Mouse (Mus musculus) right cerebral cortex, postnatal 14 days (tissue): ENCODE measurements at regions not wholly inside any gene's neighbourhood (a gene's known extent, or its start where the extent isn't known, plus 50 kb on each side); places are given as distances from the start of the nearest gene placed in this dataset.
A peak's percentile ranks its signal among the peaks of the same experiment; 100 is the strongest.
"Not testable (repeated sequence)": the region's sequence is repeated elsewhere in the genome, so short reads cannot be mapped to it uniquely, and the experiment has no call there.

Experiments
- DNase-seq: peaks from one replicate; pipeline ENCODE4 v3.0.0; 2022

DNA sequence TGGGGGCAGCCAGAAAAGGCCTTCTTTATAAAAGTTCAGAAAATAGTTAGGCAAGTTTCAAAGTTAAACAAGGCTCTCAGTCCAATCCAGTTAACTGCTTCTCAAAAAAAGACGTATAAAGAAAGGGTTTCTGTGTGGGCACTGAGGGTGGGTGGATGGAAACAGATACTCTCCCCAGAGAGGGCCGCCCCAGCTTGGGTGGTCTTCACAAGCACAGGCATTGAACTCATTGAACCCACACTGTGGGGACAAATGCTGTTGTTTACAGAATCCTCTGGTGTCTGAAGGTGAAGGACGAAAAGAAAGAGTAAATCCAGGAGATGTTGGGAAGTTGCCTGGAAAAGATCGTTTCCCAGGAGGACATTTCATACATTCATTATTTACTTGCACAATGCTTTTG lies 253.9 kb downstream of the Trib2 start:
- DNase-seq = no peak

DNA sequence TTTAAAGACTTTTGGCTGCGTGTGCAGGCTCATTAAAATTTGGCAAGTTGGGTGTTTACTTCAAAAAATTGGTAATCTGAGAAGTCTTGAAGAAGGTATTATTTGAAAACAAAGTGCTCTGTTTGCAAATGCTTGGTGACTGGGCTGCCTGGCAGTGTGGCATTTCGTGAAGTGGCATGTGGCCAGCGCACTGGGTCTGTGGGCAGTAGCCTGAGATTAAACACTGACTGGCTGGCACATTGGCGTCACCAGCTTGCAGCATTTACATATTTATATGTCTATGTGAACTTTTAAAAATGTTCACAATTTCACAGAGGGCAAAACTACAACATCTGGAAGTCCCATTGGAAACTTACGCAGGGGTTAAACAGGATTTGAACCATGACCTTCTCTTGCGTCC lies 261.3 kb downstream of the Trib2 start:
- DNase-seq = peak; percentile 39

DNA sequence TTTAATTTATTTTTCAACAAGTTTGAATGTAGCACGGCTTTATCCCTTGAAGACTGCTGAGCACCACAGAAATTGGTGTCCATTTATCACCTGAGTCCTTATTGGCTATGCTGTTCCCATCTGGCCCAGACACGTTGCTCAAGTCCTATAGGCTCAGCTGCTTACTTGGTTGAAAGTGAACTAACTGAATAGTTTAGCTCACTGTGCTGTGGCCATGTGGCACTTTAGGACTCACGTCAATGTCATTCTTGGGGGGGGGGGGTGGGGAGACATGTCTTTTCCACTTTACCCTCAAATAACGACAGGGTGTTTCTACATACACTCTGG lies 263.1 kb downstream of the Trib2 start:
- no peak for DNase-seq

DNA sequence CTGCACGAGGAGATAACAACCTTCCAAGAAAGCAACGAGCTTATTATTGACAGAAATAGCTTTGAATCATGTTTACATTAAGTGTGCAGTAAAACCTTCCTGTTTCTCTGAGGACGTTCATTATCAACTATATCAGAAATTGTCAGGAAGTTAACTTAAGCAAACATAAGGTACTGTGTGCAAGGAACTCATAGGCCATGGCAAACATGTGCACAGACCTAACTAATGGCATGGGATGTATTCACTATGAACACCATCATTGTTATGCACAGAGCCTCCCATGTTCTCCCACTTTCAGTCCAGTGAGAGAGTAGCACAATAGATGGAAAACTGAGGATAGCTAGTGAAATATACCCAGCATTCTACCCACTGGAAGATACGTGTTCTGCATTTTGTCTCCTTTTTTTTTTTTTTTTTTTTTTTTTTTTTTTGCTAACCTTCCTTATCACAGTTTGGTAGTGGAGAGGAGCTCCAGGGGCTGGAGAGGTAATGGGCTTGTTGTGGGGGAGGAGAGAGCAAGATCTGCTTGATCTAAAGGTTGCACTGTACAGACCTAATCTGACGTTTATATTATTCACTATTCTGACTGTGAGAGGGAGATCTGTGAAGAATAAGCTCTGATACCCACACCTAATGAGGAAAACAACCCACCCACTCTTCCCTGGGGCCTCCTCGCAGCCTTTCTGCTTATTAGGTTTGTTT lies 263.6 kb downstream of the Trib2 start:
- no peak for DNase-seq

DNA sequence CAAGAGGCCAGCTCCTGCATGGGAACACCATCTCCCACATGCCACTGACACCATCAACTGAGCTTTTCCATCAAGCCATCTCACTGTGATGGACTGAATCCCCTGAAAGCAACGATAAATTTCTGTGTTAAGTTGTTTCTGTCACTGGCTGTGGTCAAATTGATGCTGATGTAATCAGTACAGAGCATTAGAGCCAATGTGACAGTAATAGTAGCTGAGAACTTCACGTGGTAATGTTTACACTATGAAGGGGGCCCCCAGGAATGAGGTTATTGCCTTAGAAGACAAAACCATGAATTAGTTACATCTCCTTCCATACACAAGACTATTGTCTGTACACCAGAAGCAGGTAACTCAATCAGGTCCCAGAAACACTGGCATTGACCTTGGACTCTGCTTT lies 264.5 kb downstream of the Trib2 start:
- DNase-seq = no peak

DNA sequence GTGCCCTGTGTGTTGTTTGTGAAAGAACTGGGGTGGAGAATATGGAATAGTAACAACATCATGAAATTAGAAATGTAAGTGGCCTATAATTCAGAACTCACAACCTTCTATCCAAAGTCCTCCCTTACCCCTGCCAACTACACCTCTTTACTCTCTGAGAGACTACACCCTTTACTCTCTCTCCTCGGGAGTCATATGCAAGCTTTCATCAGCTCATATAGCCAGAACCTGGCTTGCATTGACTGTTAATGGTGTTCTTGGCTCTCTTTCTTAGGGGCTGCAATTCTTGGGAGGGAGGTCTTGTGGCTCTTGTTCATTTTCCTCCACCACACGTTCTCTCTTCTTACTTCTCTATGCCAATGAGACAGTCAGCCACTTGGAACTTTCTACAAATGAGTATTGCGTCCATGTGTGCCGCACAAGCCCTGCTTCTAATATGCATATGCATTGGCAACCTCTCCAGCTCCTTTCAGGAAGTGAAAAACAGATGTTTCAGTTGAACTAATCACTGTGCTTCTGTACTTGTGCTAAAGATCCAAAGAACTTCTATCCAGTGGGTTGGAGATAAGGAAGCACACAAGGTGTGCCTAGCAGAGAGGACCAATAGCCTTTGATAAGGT lies 265.3 kb downstream of the Trib2 start:
- no peak for DNase-seq

DNA sequence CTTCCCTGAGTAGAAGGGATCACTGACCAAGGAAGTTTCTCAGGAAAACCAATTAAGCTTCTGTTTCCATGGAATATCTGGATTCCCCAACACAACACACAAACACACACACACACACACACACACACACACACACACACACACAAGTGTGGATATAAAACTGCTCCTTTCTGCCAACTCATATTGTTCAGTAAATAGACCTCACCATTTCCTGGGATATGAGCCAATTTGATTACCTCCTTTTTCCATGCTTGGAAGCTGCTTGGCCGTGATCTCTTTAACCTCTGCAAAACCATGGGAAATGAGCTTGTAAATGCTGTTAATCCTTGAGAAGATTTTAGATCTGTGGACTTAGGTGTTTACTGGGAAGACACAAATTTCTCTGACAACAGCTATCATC lies 272.4 kb downstream of the Trib2 start:
- DNase-seq = no peak

DNA sequence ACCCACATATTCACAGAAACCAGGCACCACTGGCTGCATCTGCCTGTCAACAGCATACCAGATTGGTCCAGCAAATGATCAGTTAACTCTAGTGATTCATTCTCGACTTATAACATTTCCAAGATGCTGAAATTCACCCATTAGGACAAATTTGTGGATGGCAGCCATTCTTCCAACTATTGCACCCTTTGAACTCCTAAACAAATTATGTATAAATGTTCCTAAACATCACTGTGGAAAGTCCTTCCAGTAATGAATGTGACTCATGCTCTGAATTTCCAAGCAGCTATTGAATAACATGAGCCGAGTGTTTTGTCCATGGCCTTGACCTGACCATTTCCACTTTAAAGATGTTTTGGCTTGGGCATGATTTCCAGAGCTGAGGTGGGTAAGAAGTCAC lies 274.2 kb downstream of the Trib2 start:
- DNase-seq = no peak

DNA sequence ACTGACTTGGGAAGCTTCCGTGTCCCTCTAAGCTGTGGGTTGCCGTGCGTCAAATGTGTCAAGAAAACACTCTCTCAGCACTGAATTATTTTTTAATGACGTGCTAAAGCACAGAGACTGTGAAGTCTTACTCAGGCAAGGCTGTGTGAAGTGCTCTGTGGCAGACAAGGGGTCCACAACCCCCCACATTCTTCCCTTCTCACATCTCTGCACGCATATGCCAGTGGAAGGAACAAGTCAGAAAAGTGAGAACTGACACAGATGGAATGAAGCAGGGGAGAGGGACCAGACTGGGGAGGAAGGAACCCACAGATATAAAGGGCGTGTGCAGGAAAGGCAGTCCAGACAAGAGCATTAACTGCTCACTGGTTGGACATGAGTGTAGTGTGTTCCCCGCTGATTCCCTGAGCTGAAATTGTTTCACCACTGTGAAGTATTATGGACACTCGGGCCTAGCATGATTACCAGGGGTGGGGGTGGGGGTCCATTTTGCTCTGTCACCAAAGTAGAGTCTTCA lies 279.8 kb downstream of the Trib2 start:
- DNase-seq = no peak

DNA sequence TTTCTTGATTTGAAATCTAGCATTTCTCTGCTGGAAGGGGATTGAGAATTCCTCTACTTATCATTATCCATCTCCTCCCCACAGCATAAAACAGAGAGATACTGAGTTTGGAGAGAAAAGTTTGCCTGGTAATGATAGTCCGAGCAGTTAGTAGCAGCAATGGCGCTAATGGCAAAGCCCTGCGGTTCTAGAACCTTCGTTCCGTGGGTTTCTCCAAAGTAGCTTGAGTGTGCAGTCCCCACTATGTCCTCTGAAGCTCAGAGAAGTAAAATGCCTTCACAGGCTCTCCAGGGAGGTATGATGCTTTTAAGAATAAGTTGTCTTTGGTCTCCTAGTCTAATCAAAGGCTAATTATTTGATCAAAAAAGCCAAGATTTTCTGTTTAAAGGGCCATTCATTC lies 280.5 kb downstream of the Trib2 start:
- no peak for DNase-seq

DNA sequence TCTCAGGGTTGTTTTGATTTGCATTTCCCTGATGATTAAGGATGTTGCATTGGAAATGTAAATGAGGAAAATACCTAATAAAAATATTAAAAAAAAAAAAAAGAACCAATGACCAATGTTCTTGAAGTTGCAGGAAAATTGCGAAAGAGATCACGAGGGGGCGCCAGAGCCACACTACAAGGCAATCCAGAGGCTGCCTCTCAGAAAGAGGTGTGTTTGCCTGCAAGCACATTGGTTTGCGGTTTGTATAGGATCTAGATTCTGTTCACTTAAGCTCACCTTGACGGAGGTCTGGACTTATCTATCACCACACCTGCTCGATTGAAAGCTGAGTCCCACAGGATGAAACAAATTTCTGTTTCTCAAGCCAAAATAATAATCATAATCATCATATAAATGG lies 280.9 kb downstream of the Trib2 start:
- peak; percentile 86 for DNase-seq

DNA sequence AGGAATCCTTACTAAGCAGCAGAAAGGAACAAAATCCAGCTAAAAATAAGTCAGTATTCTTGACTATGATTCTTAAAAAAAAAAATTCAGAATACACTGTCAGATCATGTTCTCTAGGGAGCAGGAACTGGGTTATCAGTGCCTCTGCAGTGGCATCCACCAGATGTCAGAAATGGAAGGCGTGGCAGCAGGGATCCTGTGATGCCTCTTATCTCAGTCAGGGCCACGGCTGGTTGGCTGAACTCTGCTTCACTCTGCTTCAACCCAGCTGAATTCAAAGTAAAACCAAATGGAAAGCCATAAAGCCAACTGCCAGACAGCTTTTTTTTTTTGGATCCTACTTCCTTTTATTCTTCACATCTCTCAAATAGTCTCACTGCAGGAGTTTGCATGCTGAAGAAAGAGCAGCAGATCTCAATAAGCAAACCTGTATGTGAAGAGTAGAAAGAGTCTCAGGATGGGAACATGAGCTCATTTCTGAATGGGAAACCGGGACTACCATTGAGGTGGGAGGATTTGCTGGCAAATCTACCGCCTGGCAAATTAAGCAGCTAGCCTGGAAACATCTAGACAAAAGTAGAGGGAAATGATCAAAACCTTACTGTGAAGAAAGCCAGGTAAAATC lies 295.8 kb downstream of the Trib2 start:
- DNase-seq = no peak

DNA sequence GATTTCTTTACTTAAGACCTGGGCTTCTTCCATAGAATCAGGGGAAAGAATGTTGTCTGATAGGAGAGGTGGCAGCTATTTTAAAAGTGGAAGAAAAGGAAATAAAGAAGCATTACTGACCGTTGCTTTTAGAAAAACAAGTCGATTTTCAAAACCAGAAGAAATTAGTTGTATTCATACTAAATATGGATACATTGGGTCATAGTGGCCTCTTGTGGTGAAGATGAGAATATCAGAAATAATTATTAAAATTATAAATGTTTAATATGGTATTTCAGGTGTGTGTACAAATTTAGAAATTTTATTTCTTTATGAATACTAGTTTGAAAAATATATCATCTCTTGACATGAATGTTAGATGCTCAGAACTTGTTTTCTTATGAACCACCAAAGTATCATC lies 304.7 kb downstream of the Trib2 start:
- no peak for DNase-seq

DNA sequence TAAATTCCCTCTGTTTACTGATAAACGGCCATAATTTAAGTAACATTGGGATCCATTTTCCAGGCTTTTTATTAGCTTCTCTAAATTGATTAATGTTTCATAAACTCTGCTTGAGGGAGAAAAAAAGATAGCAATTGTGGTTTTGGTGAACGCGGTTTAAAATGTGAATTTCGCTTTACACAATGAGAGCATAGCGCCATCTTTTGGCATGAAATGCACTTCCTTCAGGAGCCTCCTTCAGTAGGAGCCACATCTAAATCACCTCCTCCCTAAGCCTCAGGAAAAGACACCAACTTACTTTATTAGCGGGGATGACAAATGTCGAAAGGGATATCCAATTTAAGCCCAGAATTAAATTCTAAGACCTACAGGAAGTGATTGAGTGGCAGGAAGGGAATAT lies 309.1 kb downstream of the Trib2 start:
- DNase-seq = peak; percentile 14

DNA sequence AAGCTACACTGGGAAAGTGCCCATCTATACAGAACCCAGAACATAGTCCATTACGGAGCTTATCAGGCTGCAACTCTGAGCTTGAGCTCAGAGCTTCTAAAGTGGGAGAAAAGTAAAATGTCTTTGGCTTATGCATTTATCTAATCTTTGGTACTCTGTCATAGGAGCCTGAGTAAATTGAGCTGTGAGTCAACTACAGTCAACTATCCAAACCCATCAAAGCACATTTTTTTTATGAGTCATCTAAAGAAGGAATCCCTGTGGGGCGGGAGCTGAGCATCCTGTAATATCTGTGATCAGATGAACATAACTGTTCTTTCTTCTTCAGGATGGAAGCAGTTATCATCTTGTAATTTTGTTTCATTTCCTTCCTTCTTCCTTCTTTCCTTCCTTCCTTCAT lies 323.1 kb downstream of the Trib2 start:
- DNase-seq = no peak

DNA sequence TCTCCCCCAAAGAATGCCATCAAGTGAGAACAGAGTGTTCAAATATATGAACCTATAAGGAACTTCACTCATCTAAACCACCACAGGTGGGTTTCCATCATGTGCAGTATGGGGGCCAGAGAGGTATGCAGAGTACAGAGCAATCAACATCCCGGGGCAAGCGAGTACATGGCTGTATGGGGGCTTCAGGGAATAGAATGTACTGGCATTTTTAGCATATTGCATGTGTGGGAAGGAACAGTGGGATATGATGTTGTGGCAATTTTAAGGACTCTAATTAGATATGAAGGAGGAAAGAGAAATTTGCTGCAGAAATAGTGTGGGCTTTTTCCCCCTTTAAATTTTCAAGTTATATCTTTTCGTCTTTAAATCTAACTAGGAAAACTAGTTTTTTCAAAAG lies 344.0 kb downstream of the Trib2 start:
- DNase-seq = no peak

DNA sequence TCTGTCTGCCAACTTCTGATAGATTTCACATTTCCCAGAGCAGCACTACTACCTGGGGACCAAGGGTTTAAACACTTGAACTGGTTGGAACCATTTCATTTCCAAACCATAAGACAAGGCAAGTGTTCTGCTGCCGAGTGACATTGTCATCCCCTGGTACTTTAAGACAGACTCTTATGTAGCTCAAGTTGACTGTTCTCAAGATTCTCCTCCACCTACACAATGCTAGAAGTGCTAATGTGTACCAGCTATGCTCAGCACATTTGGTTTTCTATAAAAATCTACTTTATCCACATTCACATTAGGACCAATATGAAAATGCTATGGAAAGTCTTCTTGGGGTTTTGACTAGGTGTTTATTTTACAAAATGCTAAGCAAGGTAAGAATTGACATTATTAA lies 357.3 kb downstream of the Trib2 start:
- no peak for DNase-seq

DNA sequence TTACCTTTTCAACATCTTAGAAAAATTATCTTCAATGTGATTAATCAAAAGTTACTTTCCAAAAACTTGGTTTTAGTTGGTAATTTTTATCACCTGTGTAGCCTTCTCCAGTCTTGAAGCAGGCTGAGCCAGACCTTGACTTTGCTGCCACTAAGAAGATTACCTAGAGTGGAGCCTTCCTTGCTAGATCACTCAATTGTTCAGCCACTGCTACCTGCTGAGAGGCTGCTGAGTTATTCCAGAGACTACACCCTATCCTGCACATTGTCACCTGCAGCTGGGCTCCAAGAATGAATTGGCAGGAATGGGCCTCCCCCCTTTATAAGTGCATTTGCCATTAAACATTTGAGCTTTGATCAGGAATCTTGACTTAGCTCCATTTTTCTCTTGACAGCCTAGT lies 360.4 kb downstream of the Trib2 start:
- DNase-seq = not testable (repeated sequence)

DNA sequence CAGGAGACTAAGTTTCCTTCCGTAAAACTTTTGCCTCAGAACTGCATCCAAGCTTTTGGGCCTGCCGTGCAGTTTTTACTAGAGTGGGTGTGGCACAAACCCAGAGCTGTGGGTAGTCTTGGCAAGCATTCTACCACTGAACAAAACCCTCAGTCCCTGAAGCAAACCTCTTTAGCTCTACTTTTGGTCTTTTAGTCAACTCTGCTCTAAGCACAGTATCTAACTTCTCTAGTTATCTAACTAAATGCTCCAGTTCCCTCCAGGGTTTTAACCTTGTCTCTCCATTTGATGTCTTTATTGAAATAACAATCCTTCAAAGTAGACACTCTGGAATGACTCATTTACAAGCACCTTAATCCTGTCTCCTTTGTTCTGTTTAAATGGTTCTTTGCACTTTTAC lies 361.0 kb downstream of the Trib2 start:
- DNase-seq = no peak

DNA sequence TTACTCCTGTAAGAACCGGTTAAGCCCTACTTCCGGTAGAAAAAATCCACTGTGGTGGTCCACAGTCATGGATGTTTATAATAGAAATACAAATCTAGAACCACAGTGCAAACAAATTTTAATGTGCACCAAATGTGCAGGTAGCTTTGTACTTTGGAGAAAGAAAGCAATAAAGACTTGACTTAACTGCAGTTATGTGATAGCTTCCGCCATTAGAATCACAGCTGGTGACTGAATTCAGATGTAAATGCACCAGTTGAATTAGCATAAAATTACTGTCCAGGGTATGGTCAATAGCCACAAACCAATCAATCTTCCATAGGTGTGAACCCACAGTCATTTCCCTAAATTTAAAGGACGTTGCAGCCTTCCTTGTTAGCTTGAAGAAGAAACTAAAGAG lies 367.2 kb downstream of the Trib2 start:
- DNase-seq = no peak

DNA sequence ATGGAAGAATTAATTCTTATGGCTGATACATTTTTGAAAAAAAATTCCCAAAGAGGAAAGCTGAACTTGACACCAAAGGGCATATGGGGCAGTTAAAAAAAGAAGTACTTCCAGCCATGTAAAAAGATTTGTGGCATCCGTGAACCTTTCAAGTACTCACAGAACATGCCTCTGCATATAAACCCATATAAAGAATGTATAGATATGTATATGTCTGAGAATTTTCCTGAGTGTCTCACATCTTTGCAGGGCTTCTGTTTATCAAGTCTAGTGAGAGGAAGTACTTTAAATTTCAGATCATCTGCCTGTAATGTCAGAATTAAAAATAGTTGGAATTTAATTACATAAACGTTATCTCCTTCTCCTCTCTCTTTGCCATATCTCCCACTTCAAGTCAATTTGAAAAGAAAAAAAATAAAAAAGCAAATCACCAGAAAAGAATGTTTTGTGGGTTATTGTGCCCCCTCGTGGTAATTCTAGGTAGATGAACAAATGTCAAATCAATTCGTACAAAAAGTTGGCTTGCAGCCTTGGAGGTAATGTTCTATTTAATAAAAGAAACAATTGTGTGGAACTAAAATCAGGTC lies 400.4 kb downstream of the Trib2 start:
- peak; percentile 8 for DNase-seq

DNA sequence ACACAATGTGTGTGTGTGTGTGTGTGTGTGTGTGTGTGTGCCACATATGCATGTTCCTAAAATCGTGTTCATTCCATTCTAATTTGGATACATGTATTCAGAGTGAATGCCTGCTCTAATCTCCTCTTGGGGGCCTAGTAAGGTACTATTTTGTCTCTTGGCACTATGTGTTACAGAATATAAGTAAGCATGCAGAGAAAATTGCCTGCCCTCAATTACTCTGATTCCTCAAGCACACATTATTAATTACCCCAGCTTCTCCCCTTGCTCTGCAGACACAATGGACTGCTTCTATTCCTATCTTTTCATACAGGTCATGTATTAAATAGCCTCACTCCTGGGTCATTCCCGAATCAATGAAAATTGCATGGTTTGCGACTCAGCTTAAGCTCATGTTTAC lies 406.3 kb downstream of the Trib2 start:
- DNase-seq = no peak

DNA sequence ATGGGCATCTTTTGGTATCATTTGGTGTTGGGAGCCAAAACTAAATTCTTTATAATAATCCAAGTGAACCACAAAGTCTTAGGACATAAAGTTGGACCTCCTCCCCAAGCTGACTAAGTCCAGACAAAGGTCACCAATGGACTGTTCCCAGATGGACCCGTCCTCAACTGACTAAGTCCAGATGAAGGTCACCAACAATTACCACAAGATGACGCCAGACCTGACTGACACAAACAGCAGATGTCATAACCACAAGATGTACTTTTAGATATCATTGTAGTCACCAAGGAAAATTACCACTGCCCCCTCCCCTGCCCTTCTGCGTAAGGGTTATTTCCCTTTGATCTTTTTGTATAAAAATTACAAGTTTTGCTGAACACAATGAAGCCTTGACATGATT lies 409.1 kb downstream of the Trib2 start:
- DNase-seq = not testable (repeated sequence)

DNA sequence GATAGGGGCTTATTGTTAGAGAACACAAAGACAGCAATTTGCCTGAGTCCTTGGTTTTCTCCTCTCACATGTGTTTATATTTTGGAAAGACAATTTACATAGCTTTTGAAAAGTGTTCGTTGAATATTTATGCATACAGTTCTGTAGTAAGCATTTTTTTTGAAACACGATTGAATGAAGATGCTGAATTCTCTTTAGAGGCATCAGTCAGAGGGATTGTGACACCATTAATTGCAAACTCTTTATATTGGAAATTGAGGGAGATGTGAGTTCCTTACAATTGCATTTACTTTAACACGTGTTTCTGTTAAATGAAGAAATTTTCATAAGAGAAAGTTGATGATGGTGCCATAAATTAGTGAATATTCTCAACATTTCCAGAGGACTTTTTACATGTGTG lies 424.1 kb downstream of the Trib2 start:
- no peak for DNase-seq
